Mouse (Mus musculus) left cerebral cortex, postnatal 4 days (tissue): ENCODE results near the gene Slc16a5. TPM values are rescaled to one million over a fixed set of nuclear protein-coding genes. Genes with fewer than 3 reads are reported as not detected.
"Not testable (repeated sequence)": the region's sequence is repeated elsewhere in the genome, so short reads cannot be mapped to it uniquely, and the experiment has no call there.

ENCODE experiments used
- DNase-seq: peaks from one replicate; pipeline ENCODE4 v3.0.0-alpha.2; 2022
- intact Hi-C: fragments of 180-260 bp; cut with DNase I; formaldehyde crosslinking; loops from one replicate; pipeline ENCODE4 v1.15.1; 2025
- total RNA-seq, 2 experiments: library from RNA; stranded (reverse); gene quantifications; 2 replicates each; pipeline ENCODE4 v1.2.3; 2021

Gene Slc16a5
- total RNA-seq, 2 experiments from 2014 or later = not detected

GRCm38 (mm10) chr11:115476630-115477029 lies 14.4 kb downstream of the Slc16a5 start:
- intact Hi-C loops, DNase-seq: not testable (repeated sequence)

GRCm38 (mm10) chr11:115477388-115477787 lies 15.1 kb downstream of the Slc16a5 start:
- not testable (repeated sequence) for DNase-seq

GRCm38 (mm10) chr11:115478296-115478938 lies 16.1 kb downstream of the Slc16a5 start:
- no peak for DNase-seq
- intact Hi-C loops = no loop called here

More at GRCm38 (mm10) chr11:115477388-115477787, 15.1 kb downstream of the Slc16a5 start:
- intact Hi-C loops = not testable (repeated sequence)

- intact Hi-C loops = no loop called here
- DNase-seq = no peak
These were observed 19.4 kb downstream of the Slc16a5 start for GRCm38 (mm10) chr11:115481553-115482259.

- DNase-seq = no peak
- intact Hi-C loops = no loop called here
These were observed 21.0 kb downstream of the Slc16a5 start for GRCm38 (mm10) chr11:115483278-115483677.

GRCm38 (mm10) chr11:115483726-115484125 lies 21.5 kb downstream of the Slc16a5 start:
- peak; percentile 74 for DNase-seq
- intact Hi-C loops = no loop called here

GRCm38 (mm10) chr11:115485155-115485554 lies 22.9 kb downstream of the Slc16a5 start:
- intact Hi-C loops = no loop called here
- DNase-seq = no peak

- intact Hi-C loops = no loop called here
- no peak for DNase-seq
These were observed 26.4 kb downstream of the Slc16a5 start for GRCm38 (mm10) chr11:115488551-115489104.

GRCm38 (mm10) chr11:115490441-115491355 lies 28.4 kb downstream of the Slc16a5 start:
- intact Hi-C loops = no loop called here
- DNase-seq = no peak

- DNase-seq = peak; percentile 81
- intact Hi-C loops = no loop called here
These were observed 29.2 kb downstream of the Slc16a5 start, which contains the start of gene Nt5c for GRCm38 (mm10) chr11:115491356-115492083. Nt5c (minus strand) TSS chr11:115491862.

- DNase-seq = no peak
- intact Hi-C loops = no loop called here
These were observed 30.1 kb downstream of the Slc16a5 start for GRCm38 (mm10) chr11:115492387-115492786.

GRCm38 (mm10) chr11:115496559-115496958 lies 34.3 kb downstream of the Slc16a5 start:
- intact Hi-C loops, DNase-seq: not testable (repeated sequence)

GRCm38 (mm10) chr11:115502636-115503035 lies 40.4 kb downstream of the Slc16a5 start:
- no peak for DNase-seq
- intact Hi-C loops = no loop called here

GRCm38 (mm10) chr11:115506586-115506985 lies 44.3 kb downstream of the Slc16a5 start:
- intact Hi-C loops = no loop called here
- no peak for DNase-seq

GRCm38 (mm10) chr11:115508061-115508460 lies 45.8 kb downstream of the Slc16a5 start:
- no peak for DNase-seq
- intact Hi-C loops = no loop called here

- intact Hi-C loops = no loop called here
- no peak for DNase-seq
These were observed 47.7 kb downstream of the Slc16a5 start for GRCm38 (mm10) chr11:115509773-115510506.

GRCm38 (mm10) chr11:115510507-115510888 lies 48.2 kb downstream of the Slc16a5 start:
- DNase-seq = no peak
- intact Hi-C loops = no loop called here

GRCm38 (mm10) chr11:115511121-115511520 lies 48.8 kb downstream of the Slc16a5 start:
- DNase-seq = no peak
- intact Hi-C loops = no loop called here

- DNase-seq = no peak
- intact Hi-C loops = no loop called here
These were observed 49.7 kb downstream of the Slc16a5 start for GRCm38 (mm10) chr11:115512004-115512403.
